Mouse (Mus musculus) ES-Bruce4 (cell line): ENCODE results near the gene Atxn1. TPM values are rescaled to one million over a fixed set of nuclear protein-coding genes. Genes with fewer than 3 reads are reported as not detected.
A peak's percentile ranks its signal among the peaks of the same experiment; 100 is the strongest.

ENCODE experiments used
- H3K27ac ChIP-seq: 2 replicates; pipeline ENCODE4 v1.5.1; 2012; ENCODE audit warnings: low read length, inconsistent platforms; ENCODE audit not compliant: insufficient read depth
- H3K27me3 ChIP-seq: 2 replicates; pipeline ENCODE4 v1.6.1; 2012; ENCODE audit warnings: mild to moderate bottlenecking, low read length, inconsistent platforms; ENCODE audit not compliant: control insufficient read depth, poor library complexity, insufficient read depth, severe bottlenecking
- H3K36me3 ChIP-seq: 2 replicates; pipeline ENCODE4 v1.6.1; 2012; ENCODE audit warnings: inconsistent platforms, mild to moderate bottlenecking, low read length, moderate library complexity; ENCODE audit not compliant: control insufficient read depth, poor library complexity, insufficient read depth, severe bottlenecking
- H3K4me1 ChIP-seq: one replicate; pipeline ENCODE4 v1.8.1; 2011; ENCODE audit warnings: low read length; ENCODE audit not compliant: control insufficient read depth, insufficient read depth
- H3K4me3 ChIP-seq: 2 replicates; pipeline ENCODE4 v1.5.1; 2011; ENCODE audit warnings: low read depth, mild to moderate bottlenecking, low read length
- H3K9ac ChIP-seq: 2 replicates; pipeline ENCODE4 v1.6.1; 2012; ENCODE audit warnings: low read depth, mild to moderate bottlenecking, inconsistent platforms; ENCODE audit not compliant: poor library complexity, severe bottlenecking
- H3K9me3 ChIP-seq: replicated peaks from 2 replicates; pipeline ENCODE4 v1.6.1; 2012; ENCODE audit warnings: mild to moderate bottlenecking, low read length, inconsistent platforms; ENCODE audit not compliant: control insufficient read depth, poor library complexity, insufficient read depth, severe bottlenecking
- CTCF ChIP-seq: IDR thresholded peaks from one replicate; pipeline ENCODE4 v1.8.1; 2011; ENCODE audit warnings: low read depth, low read length
- EP300 ChIP-seq: IDR thresholded peaks from 2 replicates; pipeline ENCODE4 v1.6.1; 2011; ENCODE audit warnings: low read depth, low read length; ENCODE audit not compliant: insufficient read depth
- POLR2A ChIP-seq: IDR thresholded peaks from one replicate; pipeline ENCODE4 v1.8.1; 2011; ENCODE audit warnings: low read length; ENCODE audit not compliant: insufficient read depth
- polyA plus RNA-seq: library from polyadenylated mRNA; stranded (reverse); fragments of >200 nt; gene quantifications from 2 replicates; pipeline ENCODE4 v1.2.4, GENCODE M21; 2011; ENCODE audit warnings: low read depth; ENCODE audit not compliant: missing spikeins, insufficient read depth, insufficient read length

Gene Atxn1
- polyA plus RNA-seq, 1 experiment: 10.1 TPM

GRCm38 (mm10) chr13:45698982-45699381 lies 265.8 kb downstream of the Atxn1 start:
- no peaks in the 10 kb centered on the region for H3K9me3 ChIP-seq
- TF ChIP-seq EP300 (no peak), CTCF (no peak), POLR2A (no peak)

DNA sequence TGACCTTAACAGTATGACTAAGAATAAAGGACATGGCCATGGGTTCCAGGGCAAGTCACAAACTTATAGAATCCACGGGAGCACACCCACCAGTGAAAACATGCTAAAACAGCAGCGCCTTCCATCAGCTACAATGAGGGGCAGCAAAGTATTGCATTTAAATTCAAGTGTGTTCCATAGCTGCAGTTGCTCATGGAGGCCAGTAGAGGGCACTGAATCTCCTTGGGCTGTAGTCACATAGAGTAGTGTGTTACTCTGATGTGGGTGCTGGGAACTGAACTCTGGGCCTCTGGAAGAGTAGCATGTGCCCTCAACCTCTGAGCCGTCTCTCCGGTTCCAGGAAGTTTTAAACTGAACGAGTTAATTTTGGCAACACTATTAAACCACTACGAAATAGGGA lies 268.8 kb downstream of the Atxn1 start:
- Histone ChIP-seq H3K9me3 (no peaks in the 10 kb centered on the region), H3K27me3 (no peaks in the 10 kb centered on the region), H3K9ac (no peak overlapping the region), H3K4me3 (no peak overlapping the region), H3K36me3 (no peaks in the 10 kb centered on the region), H3K4me1 (no peaks in the 10 kb centered on the region), H3K27ac (no peak overlapping the region)
- TF ChIP-seq EP300 (no peak), POLR2A (no peak), CTCF (peak; percentile 9)

More at GRCm38 (mm10) chr13:45698982-45699381, 265.8 kb downstream of the Atxn1 start:
- Histone ChIP-seq H3K27me3 (no peaks in the 10 kb centered on the region), H3K4me3 (no peak overlapping the region), H3K4me1 (no peaks in the 10 kb centered on the region), H3K27ac (no peak overlapping the region), H3K9ac (no peak overlapping the region), H3K36me3 (no peaks in the 10 kb centered on the region)

DNA sequence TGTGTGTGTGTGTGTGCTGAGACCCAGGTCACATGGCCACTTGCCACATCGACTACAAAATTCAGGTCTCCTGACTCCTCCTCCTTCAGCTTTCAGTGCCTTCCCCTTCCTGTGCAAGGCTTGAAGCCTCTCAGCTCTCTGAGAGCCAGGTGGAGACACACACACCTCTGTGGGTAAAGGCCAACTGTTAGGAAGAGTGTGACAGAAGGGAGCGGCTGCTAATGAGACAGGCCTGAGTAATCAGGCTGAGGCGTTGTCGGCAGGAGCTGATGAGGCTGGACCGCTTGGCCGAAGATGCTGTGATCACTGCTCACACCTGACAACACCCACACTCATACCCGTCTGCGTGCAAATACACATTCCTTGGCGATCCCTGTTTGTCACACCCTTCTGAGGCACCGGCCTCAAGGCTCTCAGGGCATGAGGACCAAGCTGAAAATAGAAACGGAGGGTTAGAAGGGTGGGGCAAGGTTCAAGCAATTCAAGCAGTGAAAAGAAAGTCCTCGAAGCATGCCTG lies 269.8 kb downstream of the Atxn1 start:
- no peaks in the 10 kb centered on the region for H3K36me3 ChIP-seq
- no peaks in the 10 kb centered on the region for H3K4me1 ChIP-seq
- TF ChIP-seq POLR2A (no peak), CTCF (no peak), EP300 (no peak)
- no peak overlapping the region for H3K27ac ChIP-seq
- H3K9ac ChIP-seq: no peak overlapping the region
- H3K9me3 ChIP-seq: no peaks in the 10 kb centered on the region
- no peaks in the 10 kb centered on the region for H3K27me3 ChIP-seq
- H3K4me3 ChIP-seq: no peak overlapping the region

GRCm38 (mm10) chr13:45693953-45694352 lies 270.9 kb downstream of the Atxn1 start:
- no peak overlapping the region for H3K4me3 ChIP-seq

GRCm38 (mm10) chr13:45693534-45693933 lies 271.3 kb downstream of the Atxn1 start:
- no peaks in the 10 kb centered on the region for H3K4me1 ChIP-seq
- no peak for TF ChIP-seq EP300
- TF ChIP-seq POLR2A: no peak
- TF ChIP-seq CTCF: no peak
- no peak overlapping the region for H3K4me3 ChIP-seq
- H3K36me3 ChIP-seq: no peaks in the 10 kb centered on the region
- no peak overlapping the region for H3K27ac ChIP-seq
- H3K9ac ChIP-seq: no peak overlapping the region
- H3K27me3 ChIP-seq: no peaks in the 10 kb centered on the region
- H3K9me3 ChIP-seq: no peaks in the 10 kb centered on the region

More at GRCm38 (mm10) chr13:45693953-45694352, 270.9 kb downstream of the Atxn1 start:
- H3K4me1 ChIP-seq: no peaks in the 10 kb centered on the region
- no peaks in the 10 kb centered on the region for H3K27me3 ChIP-seq
- no peaks in the 10 kb centered on the region for H3K9me3 ChIP-seq
- no peaks in the 10 kb centered on the region for H3K36me3 ChIP-seq
- H3K9ac ChIP-seq: no peak overlapping the region
- H3K27ac ChIP-seq: no peak overlapping the region
- no peak for TF ChIP-seq CTCF
- no peak for TF ChIP-seq EP300
- no peak for TF ChIP-seq POLR2A

DNA sequence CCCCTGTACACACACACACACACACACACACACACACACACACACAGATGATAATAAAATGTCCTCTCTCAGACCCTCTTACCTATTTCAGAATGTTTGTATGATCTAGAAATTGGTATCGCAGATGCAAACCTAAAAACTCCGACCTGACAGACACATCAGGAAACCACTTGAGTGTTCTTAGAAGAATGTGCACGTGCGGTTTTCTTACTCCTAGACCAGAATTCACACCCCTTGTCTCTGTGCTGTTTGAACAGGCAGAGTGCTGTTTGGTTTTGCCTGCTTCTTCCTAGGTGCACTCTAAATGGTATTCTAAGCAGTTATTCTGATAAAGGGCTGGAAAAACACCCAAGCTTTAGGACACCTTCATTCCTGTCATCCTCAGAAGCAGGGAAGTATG lies 271.7 kb downstream of the Atxn1 start:
- H3K9ac ChIP-seq: no peak overlapping the region
- TF ChIP-seq CTCF (no peak), POLR2A (no peak), EP300 (no peak)
- H3K27ac ChIP-seq: no peak overlapping the region
- H3K4me1 ChIP-seq: no peaks in the 10 kb centered on the region
- H3K27me3 ChIP-seq: no peaks in the 10 kb centered on the region
- no peak overlapping the region for H3K4me3 ChIP-seq
- no peaks in the 10 kb centered on the region for H3K36me3 ChIP-seq
- no peaks in the 10 kb centered on the region for H3K9me3 ChIP-seq
